Mouse (Mus musculus) lung, adult 2 months (tissue): ENCODE results near the gene Cdc42ep4. TPM values are rescaled to one million over a fixed set of nuclear protein-coding genes. Genes with fewer than 3 reads are reported as not detected.
A peak's percentile ranks its signal among the peaks of the same experiment; 100 is the strongest.

Experiments used
- DNase-seq: peaks from one replicate; pipeline ENCODE4 v3.0.0; 2022
- H3K4me1 ChIP-seq: fragments of 200-500 bp; 2 replicates; pipeline ENCODE4 v1.6.1; 2011; ENCODE audit warnings: low read length; ENCODE audit not compliant: control insufficient read depth, insufficient read depth
- H3K4me3 ChIP-seq: fragments of 200-500 bp; replicated peaks from 2 replicates; pipeline ENCODE3; 2011; ENCODE audit warnings: low read depth, mild to moderate bottlenecking, control low read depth, low read length; ENCODE audit errors: extremely low read depth
- CTCF ChIP-seq: fragments of 200-500 bp; IDR thresholded peaks from 2 replicates; pipeline ENCODE4 v1.5.1; 2011; ENCODE audit warnings: mild to moderate bottlenecking, low read length, control low read depth; ENCODE audit not compliant: insufficient read depth
- POLR2A ChIP-seq: fragments of 200-500 bp; IDR thresholded peaks from 2 replicates; pipeline ENCODE4 v1.6.1; 2011; ENCODE audit warnings: low read depth, mild to moderate bottlenecking, control low read depth, low read length, borderline replicate concordance; ENCODE audit errors: extremely low read depth
- WGBS: fragments of 180-500 bp; shearing (Covaris S2); methylation state at CpG from one replicate; pipeline ENCODE4 v1.1.7; 2018; 5-methylcytosine and 5-hydroxymethylcytosine counted together
- polyA plus RNA-seq: library from polyadenylated mRNA; depleted of rRNA; stranded (reverse); fragments of >200 nt; gene quantifications from 2 replicates; pipeline ENCODE4 v1.2.3, GENCODE M21; 2012

Gene Cdc42ep4
- polyA plus RNA-seq, 1 experiment = 80.4 TPM

DNA sequence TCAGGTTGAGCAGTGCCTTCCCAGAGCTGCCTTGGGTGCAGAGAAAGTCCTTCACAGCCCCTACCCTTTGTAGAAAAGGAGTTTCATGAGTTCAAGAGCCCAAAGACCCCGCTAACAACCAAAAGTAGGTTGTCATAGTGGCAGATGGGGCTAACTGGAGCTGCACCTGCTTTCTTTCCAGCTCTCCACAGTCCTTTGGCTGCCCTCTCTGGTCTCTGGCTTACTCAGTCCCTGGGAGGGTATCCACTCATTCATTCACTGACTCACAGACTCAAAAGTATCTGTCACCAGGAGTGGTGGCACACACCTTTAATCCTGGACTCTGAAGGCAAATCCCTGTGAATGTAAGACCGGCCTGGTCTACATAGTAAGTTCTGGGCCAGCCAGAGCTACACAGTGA lies 35.5 kb downstream of the Cdc42ep4 start:
- Histone ChIP-seq H3K4me1 (peaks cover 3% of the 10 kb centered on the region; the same call in 1 of the 2 replicates), H3K4me3 (no peak overlapping the region)
- 96% methylated on average over 2 of the region's 2 CpGs for WGBS
- no peak for DNase-seq
- TF ChIP-seq POLR2A = no peak
- TF ChIP-seq CTCF = no peak

DNA sequence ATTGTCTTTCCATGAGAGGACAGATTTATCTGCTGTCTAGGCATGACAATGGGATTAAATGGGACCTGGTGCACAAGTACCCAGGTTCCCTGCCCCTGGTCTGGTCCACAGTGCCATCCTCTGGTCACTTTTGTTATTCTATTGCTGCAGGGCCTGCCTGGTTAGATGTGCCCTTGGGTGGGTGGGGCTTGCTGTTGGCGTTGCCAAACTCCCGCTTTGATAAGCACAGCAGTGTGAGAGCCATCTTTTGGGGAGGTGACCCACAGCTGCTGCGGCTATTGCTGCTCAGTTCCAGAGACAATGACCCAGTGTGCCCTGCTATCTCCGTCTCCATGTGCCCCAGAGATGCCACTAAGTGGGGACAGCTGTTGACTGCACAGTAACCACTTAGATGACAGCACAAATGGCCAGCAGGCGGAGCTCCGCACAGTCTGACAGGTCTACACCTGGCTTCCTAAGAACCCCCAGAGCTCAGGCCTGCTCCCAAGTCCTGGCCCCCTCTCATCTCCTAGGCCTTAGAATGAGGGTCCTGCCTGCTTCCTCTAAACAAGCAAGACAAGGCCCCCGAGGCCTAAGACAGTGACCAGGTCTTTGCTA lies 36.5 kb downstream of the Cdc42ep4 start:
- no peak overlapping the region for H3K4me3 ChIP-seq
- no peak for DNase-seq
- WGBS = 69% methylated on average over 7 of the region's 7 CpGs
- H3K4me1 ChIP-seq = peaks cover 6% of the 10 kb centered on the region; the same call in 1 of the 2 replicates
- 0 out of 2 replicates have a peak, but pooled peaks have one; percentile 12 for TF ChIP-seq CTCF
- no peak for TF ChIP-seq POLR2A

DNA sequence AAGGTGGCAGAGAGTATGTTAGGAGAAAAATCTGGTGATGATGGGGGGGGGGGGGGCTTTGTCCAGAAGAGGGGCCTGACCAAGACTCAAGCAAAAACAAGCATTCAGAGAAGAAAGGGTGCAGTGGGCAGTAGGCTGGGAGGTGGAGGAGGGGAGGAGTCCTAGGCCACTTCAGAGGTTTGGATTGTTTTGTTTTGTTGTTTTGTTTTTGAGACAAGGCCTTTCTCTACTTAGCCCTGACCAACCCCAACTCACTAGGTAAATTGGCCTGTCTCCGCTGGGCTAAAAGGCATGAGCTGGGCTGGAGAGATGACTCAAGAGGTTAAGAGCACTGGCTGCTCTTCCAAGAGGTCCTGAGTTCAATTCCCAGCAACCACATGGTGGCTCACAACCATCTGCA lies 40.6 kb downstream of the Cdc42ep4 start:
- Histone ChIP-seq H3K4me1 (peaks cover 6% of the 10 kb centered on the region), H3K4me3 (no peak overlapping the region)
- 83% methylated on average over 1 of the region's 1 CpGs for WGBS
- DNase-seq = no peak
- TF ChIP-seq CTCF (no peak), POLR2A (no peak)

DNA sequence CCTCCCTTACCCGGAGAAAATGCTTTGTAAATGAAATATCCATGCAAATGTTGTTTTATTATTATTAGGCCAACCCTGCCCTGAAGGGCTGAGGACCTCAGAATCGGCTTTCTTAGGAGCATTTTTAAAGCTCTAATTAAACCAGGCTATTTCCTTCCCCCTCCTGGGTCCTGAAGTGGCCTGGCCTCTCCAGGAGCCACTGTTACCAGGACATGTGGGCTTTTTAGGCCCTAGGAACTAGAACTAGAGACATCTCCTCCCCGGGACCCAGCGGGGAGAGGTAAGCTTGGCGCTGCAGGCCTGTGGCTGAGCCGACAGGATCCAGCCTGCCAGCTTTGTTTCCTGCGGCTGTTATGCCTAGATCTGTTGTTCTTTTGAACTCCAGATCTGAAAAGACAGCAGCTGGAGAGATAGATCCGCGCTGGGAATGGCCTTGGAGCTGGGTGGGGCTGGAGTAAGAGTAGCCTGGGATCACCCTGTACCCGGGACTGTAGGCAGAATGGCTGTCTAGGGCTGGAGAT lies 41.4 kb downstream of the Cdc42ep4 start:
- 18% methylated on average over 10 of the region's 10 CpGs for WGBS
- no peak for TF ChIP-seq CTCF
- no peak for TF ChIP-seq POLR2A
- Histone ChIP-seq H3K4me3 (no peak overlapping the region), H3K4me1 (peaks cover 6% of the 10 kb centered on the region)
- DNase-seq = no peak

DNA sequence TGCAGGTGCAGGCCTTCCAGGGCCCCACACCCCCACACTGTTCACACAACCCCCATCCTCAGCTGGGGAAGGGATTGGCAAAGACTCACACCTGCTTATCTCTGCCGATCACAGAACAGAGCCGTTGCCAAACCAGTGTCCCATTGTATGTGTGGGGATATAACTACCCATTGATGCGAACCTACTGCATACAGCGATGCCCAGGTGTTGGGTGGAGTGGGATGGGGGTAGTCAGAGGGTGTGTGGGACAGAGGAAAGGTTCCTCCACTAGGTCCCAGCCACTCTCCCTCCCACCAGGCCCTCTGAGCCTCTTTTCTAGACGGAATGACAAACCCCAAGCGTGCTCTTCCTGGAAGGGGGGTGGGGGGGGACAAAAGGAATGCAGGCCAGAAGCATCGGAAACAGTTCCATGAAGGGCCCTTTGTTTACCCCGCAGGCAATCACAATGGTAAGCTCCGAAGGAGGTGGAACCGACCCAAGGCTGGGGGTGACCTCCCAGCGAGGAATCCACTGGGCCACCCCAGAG lies 41.9 kb downstream of the Cdc42ep4 start, which contains the start of gene Cpsf4l:
Cpsf4l (minus strand) TSS at position 287 of the 526 bp plus-strand sequence.
- no peak within 1 kb of the TSS for H3K4me3 ChIP-seq
- no peak for DNase-seq
- TF ChIP-seq POLR2A = no peak
- TF ChIP-seq CTCF = no peak
- peaks cover 6% of the 10 kb centered on the region for H3K4me1 ChIP-seq
- WGBS = 15% methylated on average over 11 of the region's 11 CpGs

DNA sequence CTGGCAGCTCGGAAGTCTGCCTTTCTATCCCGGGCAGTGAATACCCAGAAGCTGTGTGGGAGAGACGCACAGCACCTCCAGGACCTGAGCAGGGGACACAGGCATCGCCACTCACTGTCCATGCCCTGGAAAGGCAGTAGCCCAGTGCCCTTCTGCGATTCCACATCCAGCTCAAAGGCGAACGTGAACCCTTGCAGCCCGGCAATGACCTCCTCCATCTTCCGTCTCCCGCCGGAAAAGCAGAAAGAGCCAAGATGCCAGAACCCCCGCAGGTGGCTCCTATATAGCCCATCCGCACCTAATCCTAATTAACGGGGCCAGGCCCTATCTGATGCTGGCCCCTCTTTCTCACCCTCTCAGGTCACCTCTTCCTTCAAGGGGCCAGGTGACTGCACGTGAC lies 42.4 kb downstream of the Cdc42ep4 start:
- WGBS = 69% methylated on average over 15 of the region's 15 CpGs
- Histone ChIP-seq H3K4me3 (no peak overlapping the region), H3K4me1 (peaks cover 6% of the 10 kb centered on the region)
- no peak for DNase-seq
- TF ChIP-seq CTCF (no peak), POLR2A (no peak)

DNA sequence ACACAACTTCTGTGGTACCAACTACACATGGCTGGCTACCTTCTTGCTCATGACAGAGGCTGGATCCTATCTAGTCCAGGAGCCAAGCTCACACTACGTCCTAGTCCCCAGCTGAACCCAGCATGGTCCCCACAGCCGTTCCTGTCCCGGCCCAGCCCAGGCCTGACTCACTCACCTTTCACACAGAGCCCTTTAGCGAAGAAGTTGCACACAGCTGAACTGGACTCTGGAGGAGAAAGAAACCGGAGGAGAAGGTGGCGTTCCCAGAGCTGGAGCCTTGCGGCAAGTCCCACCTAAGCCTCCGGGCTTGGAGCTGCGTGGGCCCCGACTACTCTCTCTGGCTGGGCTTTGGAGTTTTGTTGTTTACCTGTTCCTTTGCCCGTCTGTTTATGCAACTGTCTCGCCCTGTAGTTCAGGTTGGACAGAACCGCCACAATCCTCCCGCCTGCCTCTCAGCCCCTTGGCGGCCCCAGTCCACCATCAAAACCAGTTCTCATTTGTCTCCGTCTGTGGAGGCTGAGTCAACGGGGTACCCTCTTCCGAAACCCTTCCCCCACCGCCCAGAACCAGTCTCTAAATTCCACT lies 43.0 kb downstream of the Cdc42ep4 start:
- Histone ChIP-seq H3K4me3 (no peak overlapping the region), H3K4me1 (peaks cover 6% of the 10 kb centered on the region)
- no peak for DNase-seq
- WGBS = 81% methylated on average over 19 of the region's 19 CpGs
- TF ChIP-seq CTCF (no peak), POLR2A (no peak)

DNA sequence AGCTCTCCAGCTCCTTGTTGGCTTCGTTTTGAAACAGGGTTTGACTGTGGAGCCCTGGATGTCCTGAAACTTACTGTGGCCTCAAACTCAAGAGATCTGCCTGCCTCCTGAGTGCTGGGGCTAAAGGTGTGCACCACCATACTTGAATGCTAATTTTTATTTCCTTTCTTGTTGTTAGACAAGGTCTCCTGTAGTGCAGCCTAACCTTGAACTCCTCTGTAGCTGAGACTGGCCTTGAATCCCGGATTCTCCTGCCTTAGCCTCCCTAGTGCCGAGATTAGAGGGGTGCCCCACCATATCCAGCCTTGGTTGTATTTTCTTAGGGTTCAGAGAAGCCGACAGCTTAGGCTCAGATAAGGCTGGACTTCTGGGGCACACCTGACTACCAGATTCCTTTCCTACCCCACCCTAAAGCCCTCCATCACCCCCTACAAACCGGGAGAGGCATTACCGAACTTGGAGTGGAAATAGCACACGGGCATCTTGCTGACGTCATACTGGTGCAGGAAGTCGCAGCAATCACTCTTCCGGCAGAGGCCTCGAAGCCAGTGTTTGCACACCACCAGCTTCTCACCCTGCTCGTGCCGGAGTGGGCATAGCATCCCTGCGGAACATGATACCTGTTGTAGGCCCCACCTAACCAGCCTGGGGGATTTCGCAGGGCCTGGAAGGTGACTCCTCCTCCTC lies 45.6 kb downstream of the Cdc42ep4 start:
- TF ChIP-seq POLR2A (no peak), CTCF (no peak)
- no peak for DNase-seq
- Histone ChIP-seq H3K4me1 (peaks cover 6% of the 10 kb centered on the region), H3K4me3 (no peak overlapping the region)
- 65% methylated on average over 15 of the region's 15 CpGs for WGBS

DNA sequence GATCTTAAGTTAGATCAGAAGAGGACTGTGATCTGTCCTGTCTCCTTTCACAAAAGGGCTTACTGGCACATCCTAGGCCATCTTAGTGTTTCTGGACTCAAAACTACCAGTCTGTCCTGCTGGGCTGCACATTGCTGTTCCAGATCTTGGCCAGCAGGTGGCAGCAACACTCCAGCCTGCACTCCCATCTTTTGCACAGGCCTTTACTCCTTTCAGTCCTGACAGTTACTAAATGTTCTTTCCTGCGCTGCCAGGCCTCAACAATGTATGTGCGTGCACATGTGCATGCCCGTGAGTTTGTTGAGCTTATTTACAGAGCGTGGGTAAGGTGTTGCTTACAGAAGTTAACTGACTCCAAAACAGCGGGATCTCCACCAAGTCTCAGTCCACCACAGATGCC lies 47.9 kb downstream of the Cdc42ep4 start:
- TF ChIP-seq POLR2A = peak; percentile 16; the same call in 1 of the 2 replicates
- TF ChIP-seq CTCF = peak; percentile 100
- H3K4me3 ChIP-seq = no peak overlapping the region
- peak; percentile 79 for DNase-seq
- WGBS = 25% methylated on average over 5 of the region's 5 CpGs
- no peaks in the 10 kb centered on the region for H3K4me1 ChIP-seq

DNA sequence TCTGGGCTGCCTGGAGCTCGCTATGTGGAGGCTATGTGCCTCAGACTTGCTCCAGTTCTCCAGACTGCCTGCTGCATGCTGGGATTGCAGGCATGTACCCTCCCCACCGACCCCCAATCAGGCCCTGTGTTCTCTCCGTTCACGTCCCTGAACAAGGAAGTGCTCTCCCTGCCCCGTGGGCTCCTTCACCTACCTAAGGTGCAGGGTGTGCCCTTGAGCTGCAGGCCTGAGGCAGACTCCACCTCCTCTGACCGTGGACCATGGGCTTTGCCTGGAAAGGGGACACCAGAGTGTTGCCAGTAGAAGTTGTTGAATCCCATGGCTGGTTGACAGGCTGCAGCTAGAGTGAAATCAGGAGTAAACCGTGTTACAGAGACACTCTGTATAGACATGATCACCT lies 52.0 kb downstream of the Cdc42ep4 start:
- Histone ChIP-seq H3K4me1 (no peaks in the 10 kb centered on the region), H3K4me3 (no peak overlapping the region)
- TF ChIP-seq POLR2A (no peak), CTCF (no peak)
- WGBS = 77% methylated on average over 7 of the region's 7 CpGs
- no peak for DNase-seq
